Comparison of ENCODE assay signal across 8 mouse cellular contexts in the genomic region with DNA sequence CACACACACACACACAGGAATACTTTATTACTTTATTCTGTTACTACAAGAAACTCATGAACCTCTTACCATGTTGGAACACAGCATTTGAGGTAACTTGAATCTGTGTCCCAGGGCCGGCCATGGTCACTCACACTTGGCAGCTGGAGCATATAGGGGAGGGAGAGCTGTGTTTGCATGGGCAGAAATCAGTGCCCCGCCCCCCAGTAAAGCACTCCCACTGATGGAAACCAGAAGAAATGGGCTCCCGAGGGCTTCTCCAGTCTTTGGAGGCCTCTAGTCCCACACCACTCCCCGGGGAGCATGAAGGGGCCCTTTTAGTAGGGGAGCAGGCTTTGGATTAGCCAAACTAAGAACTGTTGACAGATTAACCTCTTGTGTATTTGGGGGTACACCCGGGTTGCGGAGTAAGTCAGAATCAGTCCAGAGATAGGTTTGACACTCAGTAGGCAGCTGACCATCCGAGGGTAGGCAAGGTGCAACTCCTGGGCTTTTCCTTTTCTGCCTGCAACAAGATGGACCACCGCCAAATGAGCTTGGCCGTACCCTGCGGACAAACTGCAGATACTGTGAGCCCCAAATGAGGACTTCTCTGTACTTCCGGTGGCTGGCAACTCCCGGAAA.
DNase-seq lines count a peak whose midpoint lies in the region; ATAC-seq and TF ChIP-seq lines count a peak whose summit lies in the region.

No protein-coding gene starts in this region.

- H3K4me3 ChIP-seq in neural tube, embryonic 11.5 days (ENCODE audit: low read depth, low read length), result peak overlapping the region; percentile 12; the same call in 1 of the 2 replicates
- no peak overlapping the region for H3K4me3 ChIP-seq in intestine, postnatal 0 days (ENCODE audit: low read depth, low read length)
- no peak overlapping the region for H3K4me3 ChIP-seq in stomach, embryonic 14.5 days (ENCODE audit: low read depth, low read length)

- no peaks in the 10 kb centered on the region for H3K36me3 ChIP-seq in neural tube, embryonic 11.5 days (ENCODE audit: control insufficient read depth, insufficient read depth, low read length)
- H3K36me3 ChIP-seq in intestine, postnatal 0 days (ENCODE audit: control insufficient read depth, insufficient read depth), result peaks cover 12% of the 10 kb centered on the region
- H3K36me3 ChIP-seq in stomach, embryonic 14.5 days (ENCODE audit: control insufficient read depth, insufficient read depth, low read length), result no peaks in the 10 kb centered on the region; the same call in 1 of the 2 replicates

- DNase-seq in adrenal gland, postnatal 14 days, result peak; percentile 19
- no peak for DNase-seq in adrenal gland, adult 18-20 months (ENCODE audit: low spot score in 2 of 2)
- DNase-seq in neural tube, embryonic 11.5 days (ENCODE audit: low spot score), result no peak
- no peak for DNase-seq in neural tube, embryonic 10.5 days (ENCODE audit: extremely low spot score, low spot score)
- no peak for DNase-seq in cerebellum, adult 11 months
- DNase-seq in urinary bladder, adult 18-20 months (ENCODE audit: low spot score in 2 of 2), result no peak

- no peak for TF ChIP-seq CTCF in intestine, postnatal 0 days (IDR thresholded peaks at IDR 0.05; ENCODE audit: low read depth)

- ATAC-seq in neural tube, embryonic 11.5 days (ENCODE audit: insufficient read depth, low FRiP score, low TSS enrichment), result no peak
- ATAC-seq in intestine, postnatal 0 days, result no peak
- ATAC-seq in stomach, embryonic 14.5 days (ENCODE audit: insufficient number of reproducible peaks, insufficient read depth, low FRiP score, low read depth), result no peak

- no peaks in the 10 kb centered on the region for H3K9me3 ChIP-seq in neural tube, embryonic 11.5 days (ENCODE audit: control insufficient read depth, low read length)
- H3K9me3 ChIP-seq in intestine, postnatal 0 days (ENCODE audit: control insufficient read depth), result no peaks in the 10 kb centered on the region
- no peaks in the 10 kb centered on the region for H3K9me3 ChIP-seq in stomach, embryonic 14.5 days (ENCODE audit: control insufficient read depth, low read depth, low read length)

- WGBS in neural tube, embryonic 11.5 days, result 20% methylated on average over 12 of the region's 12 CpGs
- WGBS in intestine, postnatal 0 days, result 49% methylated on average over 12 of the region's 12 CpGs
- WGBS in stomach, embryonic 14.5 days, result 24% methylated on average over 12 of the region's 12 CpGs

- no peak overlapping the region for H3K9ac ChIP-seq in neural tube, embryonic 11.5 days (ENCODE audit: low read length)
- H3K9ac ChIP-seq in intestine, postnatal 0 days (ENCODE audit: low read depth, low read length), result no peak overlapping the region
- no peak overlapping the region; the same call in 1 of the 2 replicates for H3K9ac ChIP-seq in stomach, embryonic 14.5 days (replicated peaks; ENCODE audit: low read depth, low read length)

- peak overlapping the region; percentile 47 for H3K4me2 ChIP-seq in neural tube, embryonic 11.5 days (ENCODE audit: low read depth)
- H3K4me2 ChIP-seq in intestine, postnatal 0 days (replicated peaks; ENCODE audit: low read depth), result peak overlapping the region; percentile 57
- peak overlapping the region; percentile 39 for H3K4me2 ChIP-seq in stomach, embryonic 14.5 days (replicated peaks; ENCODE audit: low read depth, low read length)

- H3K27ac ChIP-seq in neural tube, embryonic 11.5 days (ENCODE audit: low read depth, low read length), result no peak overlapping the region
- no peak overlapping the region for H3K27ac ChIP-seq in intestine, postnatal 0 days (ENCODE audit: low read depth, low read length)
- peak overlapping the region; percentile 52; the same call in 1 of the 2 replicates for H3K27ac ChIP-seq in stomach, embryonic 14.5 days (ENCODE audit: low read length)

- no peaks in the 10 kb centered on the region for H3K27me3 ChIP-seq in neural tube, embryonic 11.5 days (ENCODE audit: control insufficient read depth, insufficient read depth, low read length)
- H3K27me3 ChIP-seq in intestine, postnatal 0 days (replicated peaks; ENCODE audit: control insufficient read depth, insufficient read depth, low read length), result no peaks in the 10 kb centered on the region
- H3K27me3 ChIP-seq in stomach, embryonic 14.5 days (ENCODE audit: control insufficient read depth, insufficient read depth, low read length), result no peaks in the 10 kb centered on the region

- peaks cover 12% of the 10 kb centered on the region for H3K4me1 ChIP-seq in neural tube, embryonic 11.5 days (ENCODE audit: control insufficient read depth, insufficient read depth, low read length)
- peaks cover 3% of the 10 kb centered on the region; the same call in 1 of the 2 replicates for H3K4me1 ChIP-seq in intestine, postnatal 0 days (replicated peaks; ENCODE audit: control insufficient read depth, insufficient read depth, low read length)
- H3K4me1 ChIP-seq in stomach, embryonic 14.5 days (ENCODE audit: control insufficient read depth, insufficient read depth, low read length), result peaks cover 21% of the 10 kb centered on the region
